Mouse (Mus musculus) 416B (cell line): ENCODE measurements at regions not wholly inside any gene's neighbourhood (a gene's known extent, or its start where the extent isn't known, plus 50 kb on each side); places are given as distances from the start of the nearest gene placed in this dataset.

Experiments
- DNase-seq: peaks from one replicate; pipeline ENCODE4 v3.0.0; 2011; ENCODE audit warnings: low read depth

GRCm38 (mm10) chr15:27409856-27410255 is 56.6 kb upstream of the Ank start:
- DNase-seq = peak; percentile 20

GRCm38 (mm10) chr15:27412304-27412703 is 54.2 kb upstream of the Ank start:
- DNase-seq = no peak

DNA sequence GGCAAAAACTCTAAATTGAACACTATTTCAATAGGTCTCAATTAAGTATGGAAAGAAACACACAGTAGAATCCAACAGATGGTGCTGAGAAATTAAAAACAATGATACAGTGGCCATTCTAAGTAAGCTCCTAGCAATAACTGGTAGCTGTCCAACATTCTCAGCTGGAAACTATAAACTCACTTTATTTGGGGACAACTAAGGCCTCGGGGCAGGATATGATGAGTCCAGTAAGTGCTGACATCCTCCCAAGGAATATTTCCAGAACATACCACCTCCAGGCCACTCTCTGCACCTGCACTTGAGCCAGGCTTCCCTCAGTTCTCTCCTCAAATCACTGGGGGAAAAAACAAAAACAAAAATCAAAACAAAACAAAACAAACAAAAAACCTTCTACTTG is 53.7 kb upstream of the Ank start:
- no peak for DNase-seq

DNA sequence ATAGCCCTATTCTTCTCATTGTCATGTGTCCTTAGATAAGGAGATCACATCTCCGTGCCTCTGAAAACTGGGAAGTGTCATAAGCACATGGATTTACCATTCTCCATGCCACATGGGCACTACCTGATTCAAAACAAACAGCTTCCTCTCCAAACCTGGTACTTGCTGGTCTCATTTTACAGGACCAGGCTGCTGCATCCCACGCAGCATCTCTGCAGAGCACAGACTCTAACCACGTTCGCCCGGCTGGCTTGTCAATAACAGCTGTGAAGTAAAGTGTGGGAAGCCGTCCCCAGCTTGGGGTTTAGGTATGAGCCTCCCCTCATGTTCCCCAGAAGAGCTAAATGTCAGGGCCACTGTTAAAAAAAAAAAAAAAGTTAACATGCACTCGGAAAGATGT is 53.0 kb upstream of the Ank start:
- DNase-seq = no peak

GRCm38 (mm10) chr15:27414819-27415218 is 51.7 kb upstream of the Ank start:
- no peak for DNase-seq
